Mouse (Mus musculus) embryo, embryonic 10.5 days (tissue): ENCODE measurements at regions not wholly inside any gene's neighbourhood (a gene's known extent, or its start where the extent isn't known, plus 50 kb on each side); places are given as distances from the start of the nearest gene placed in this dataset.
A peak's percentile ranks its signal among the peaks of the same experiment; 100 is the strongest.

Experiments
- DNase-seq: peaks from one replicate; pipeline ENCODE4 v3.0.0-alpha.2; 2015; ENCODE audit warnings: low spot score

- DNase-seq, result no peak
Observed at GRCm38 (mm10) chr2:134419581-134419980, 134.6 kb downstream of the Hao1 start.

- no peak for DNase-seq
Observed at GRCm38 (mm10) chr2:134399564-134399963, 154.6 kb downstream of the Hao1 start.

DNA sequence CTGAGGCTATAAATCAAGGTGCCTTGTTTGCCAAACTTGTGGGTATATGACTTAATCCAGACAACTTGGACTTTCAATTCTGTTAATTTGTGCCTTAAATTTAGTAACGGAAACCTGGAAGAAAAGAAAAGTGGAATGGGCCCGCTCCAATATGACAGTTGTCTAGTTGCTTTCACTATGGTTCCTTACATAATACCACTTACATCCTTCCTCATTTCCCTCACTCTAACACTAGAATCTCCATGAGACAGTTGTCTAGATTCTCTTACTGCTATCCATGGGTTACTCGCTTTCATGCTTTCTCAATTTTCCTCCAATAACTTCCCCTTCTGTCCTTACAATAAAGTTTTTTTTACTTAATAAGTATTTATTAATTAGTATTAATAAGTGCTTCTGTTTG, 160.7 kb downstream of the Hao1 start:
- DNase-seq, result no peak

DNA sequence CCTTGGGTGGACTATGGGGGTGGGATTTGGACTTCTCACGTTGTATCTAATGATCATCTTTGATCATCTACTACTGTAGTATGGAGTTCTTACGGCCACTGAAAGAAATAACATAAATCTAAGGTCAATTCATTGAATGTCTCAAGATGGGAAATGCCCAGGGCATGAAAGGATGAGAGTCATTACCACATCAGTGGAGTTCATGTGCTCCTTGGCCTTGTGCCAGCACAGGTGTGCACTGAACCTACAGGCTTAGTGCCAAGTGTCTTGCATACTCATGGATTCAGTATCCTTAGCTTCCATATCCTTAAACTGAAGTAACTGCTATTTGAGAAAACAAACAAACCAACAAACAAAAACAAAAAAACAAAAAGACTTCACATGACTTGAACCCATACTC, 179.1 kb downstream of the Hao1 start:
- no peak for DNase-seq

DNA sequence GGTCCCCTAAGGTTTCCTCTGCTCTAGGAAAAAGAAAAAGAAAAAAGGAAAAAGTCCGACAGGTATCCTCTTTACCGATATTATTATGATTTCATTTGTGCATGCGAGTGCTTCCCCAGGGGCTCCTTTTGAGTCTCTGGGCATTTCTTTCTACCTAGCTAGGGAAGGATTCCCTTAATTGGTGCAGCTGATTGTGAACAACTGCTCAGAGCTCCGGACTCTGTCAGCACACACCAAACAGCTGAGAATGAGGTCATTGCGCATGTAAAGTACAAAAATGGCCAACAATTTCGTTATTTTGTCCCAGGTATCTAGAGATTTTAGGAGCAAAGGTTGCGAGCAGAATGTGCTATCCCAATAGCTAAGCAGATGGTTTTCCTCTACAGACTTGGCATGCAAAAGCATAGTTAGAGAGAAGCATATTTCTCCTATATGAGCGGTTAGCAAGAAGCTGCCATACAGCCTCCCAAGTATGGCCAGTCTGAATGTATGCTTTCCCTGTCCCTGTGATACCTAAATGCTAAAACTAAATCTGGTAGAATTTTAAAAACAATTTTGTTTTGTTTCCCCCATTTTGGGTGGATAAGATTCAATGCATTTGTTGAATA, 203.2 kb downstream of the Hao1 start:
- DNase-seq, result no peak

DNA sequence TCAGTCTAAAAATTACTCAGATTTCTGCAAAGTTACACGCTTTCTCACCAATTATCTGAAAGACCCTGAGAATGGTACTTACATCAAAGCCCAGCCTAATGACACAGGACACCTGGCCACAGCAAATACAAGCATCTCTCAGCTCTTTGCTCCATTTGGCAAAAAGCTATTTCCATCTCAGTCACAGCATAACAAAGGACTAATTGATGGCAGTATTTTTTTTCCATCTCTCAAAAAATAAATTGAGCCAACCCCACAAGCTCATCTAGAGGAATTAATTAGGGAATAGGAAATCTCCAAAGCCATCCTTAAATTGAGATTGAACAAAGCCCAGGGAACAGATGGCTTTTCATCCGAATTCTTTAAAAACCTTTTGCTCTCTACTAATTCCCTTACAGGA, 203.7 kb downstream of the Hao1 start:
- no peak for DNase-seq

DNA sequence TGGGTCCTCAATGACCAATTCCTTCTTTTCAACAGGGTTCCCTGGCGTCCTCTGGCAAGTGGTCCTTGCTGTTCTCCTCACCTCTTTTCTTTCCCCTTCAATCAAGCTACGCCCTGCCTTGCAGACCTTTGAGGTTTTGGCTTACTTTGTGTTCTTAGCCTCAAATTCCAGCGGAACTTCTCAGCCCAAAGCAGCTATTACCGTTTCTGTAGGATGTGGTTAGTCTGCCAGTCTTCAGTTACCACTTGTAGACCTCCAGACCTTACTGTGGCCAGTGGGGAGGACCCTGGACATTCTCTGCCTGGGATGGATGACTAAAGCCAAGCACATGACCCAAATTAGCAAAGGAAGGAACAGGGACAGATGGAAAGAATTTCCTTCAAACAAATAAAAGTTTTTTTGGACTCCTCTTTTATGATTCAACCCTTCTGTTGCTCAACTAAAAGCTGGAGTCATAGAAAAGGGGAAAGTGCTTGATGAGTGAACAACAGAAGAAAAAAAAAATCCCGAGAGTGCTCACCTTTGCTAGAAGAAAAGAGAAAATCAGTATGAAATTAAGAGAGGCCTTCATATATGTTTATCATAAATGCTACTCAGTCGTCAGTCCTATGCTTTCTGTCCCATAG, 211.5 kb downstream of the Hao1 start:
- no peak for DNase-seq

- DNase-seq, result no peak
Observed at GRCm38 (mm10) chr2:134308092-134308491, 246.1 kb downstream of the Hao1 start.

- DNase-seq, result no peak
Observed at GRCm38 (mm10) chr2:134290126-134290691, 264.0 kb downstream of the Hao1 start.

DNA sequence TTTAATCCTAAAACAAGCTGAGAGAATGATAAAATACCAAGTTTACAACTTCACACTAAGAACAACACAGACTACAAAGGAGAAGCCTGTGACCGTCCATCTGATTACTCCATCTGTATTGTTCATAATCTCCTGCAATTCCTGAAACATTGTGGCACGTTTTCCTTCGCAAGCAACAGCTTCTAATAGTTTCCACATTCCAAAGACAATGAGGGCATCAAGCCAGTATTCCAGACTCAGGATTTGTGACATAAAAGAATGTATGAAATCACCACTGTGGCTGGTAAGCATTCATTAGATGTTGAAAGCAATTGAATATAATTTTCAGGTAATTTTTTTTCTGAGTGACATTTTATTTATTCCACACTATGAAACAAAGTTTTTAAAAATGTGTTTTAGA, 278.3 kb downstream of the Hao1 start:
- no peak for DNase-seq

GRCm38 (mm10) chr2:134268466-134268865, 285.7 kb downstream of the Hao1 start:
- peak; percentile 62 for DNase-seq
